Mouse (Mus musculus): Measurements from ENCODE around the gene Triobp.

GRCm38 (mm10) chr15:79037913-79038328 is 90.4 kb downstream of the Triobp start:
- TF ChIP-seq CTCF (IDR thresholded peaks at IDR 0.05; ENCODE audit: control insufficient read depth, insufficient read depth, insufficient read length) (peak; percentile 97), MYOG (IDR thresholded peaks at IDR 0.05; ENCODE audit: control insufficient read depth, extremely low read depth, insufficient read length) (no peak), USF1 (IDR thresholded peaks at IDR 0.05; ENCODE audit: low read depth) (no peak), FOSL1 (IDR thresholded peaks at IDR 0.05; ENCODE audit: insufficient read depth, low read length, poor library complexity, severe bottlenecking) (no peak), CEBPB (IDR thresholded peaks at IDR 0.05; ENCODE audit: low read depth) (no peak)

All from C2C12 (cell line).